Mouse (Mus musculus) intestine, embryonic 14.5 days (tissue): ENCODE results near the gene Nuak2. TPM values are rescaled to one million over a fixed set of nuclear protein-coding genes. Genes with fewer than 3 reads are reported as not detected.

Experiments used
- ATAC-seq: fragments of 200-750 bp; cut with Nextera tagmentation; replicated peaks from 2 replicates; pipeline ENCODE4 v1.8.0; 2017; ENCODE audit warnings: low read depth, moderate number of reproducible peaks, moderate TSS enrichment, moderate library complexity; ENCODE audit not compliant: low FRiP score, low TSS enrichment
- DNase-seq: peaks from one replicate; pipeline ENCODE4 v3.0.0-alpha.2; 2018; ENCODE audit warnings: low spot score
- H3K27ac ChIP-seq: fragments of 300-500 bp; sonication (generic); 2 replicates; pipeline ENCODE4 v1.5.1; 2014; ENCODE audit warnings: low read depth, mild to moderate bottlenecking, control low read depth
- H3K27me3 ChIP-seq: fragments of 300-500 bp; sonication (generic); replicated peaks from 2 replicates; pipeline ENCODE4 v1.6.1; 2014; ENCODE audit warnings: low read length, control low read depth; ENCODE audit not compliant: control insufficient read depth, insufficient read depth
- H3K36me3 ChIP-seq: fragments of 300-500 bp; sonication (generic); 2 replicates; pipeline ENCODE4 v1.6.1; 2014; ENCODE audit warnings: low read length, control low read depth; ENCODE audit not compliant: control insufficient read depth, insufficient read depth
- H3K4me1 ChIP-seq: fragments of 300-500 bp; sonication (generic); replicated peaks from 2 replicates; pipeline ENCODE4 v1.6.1; 2014; ENCODE audit warnings: low read length, control low read depth, mixed read lengths; ENCODE audit not compliant: control insufficient read depth, insufficient read depth
- H3K4me2 ChIP-seq: fragments of 300-500 bp; sonication (generic); 2 replicates; pipeline ENCODE4 v1.6.1; 2014; ENCODE audit warnings: low read length
- H3K4me3 ChIP-seq: fragments of 300-500 bp; sonication (generic); 2 replicates; pipeline ENCODE4 v1.5.1; 2014; ENCODE audit warnings: low read depth, low read length, control low read depth, mixed read lengths
- H3K9ac ChIP-seq: fragments of 300-500 bp; sonication (generic); 2 replicates; pipeline ENCODE4 v1.6.1; 2014; ENCODE audit warnings: mild to moderate bottlenecking, low read length
- H3K9me3 ChIP-seq: fragments of 300-500 bp; sonication (generic); 2 replicates; pipeline ENCODE4 v1.6.1; 2016; ENCODE audit warnings: low read length, control low read depth; ENCODE audit not compliant: control insufficient read depth
- WGBS: fragments of 180-500 bp; shearing (Covaris S2); extraction: QIAGEN DNeasy Blood & Tissue Kit; methylation state at CpG from one replicate; pipeline ENCODE4 v1.1.7; 2014; 5-methylcytosine and 5-hydroxymethylcytosine counted together
- polyA plus RNA-seq: library from polyadenylated mRNA; unstranded; fragments of >200 nt; fragmentation: Nextera tagmentation; extraction: Ambion mirVana; gene quantifications from 2 replicates; pipeline ENCODE4 v1.2.1, GENCODE M21; 2014

Nuak2 gene
- polyA plus RNA-seq, 1 experiment from 2014 or later = 4.4 TPM

DNA sequence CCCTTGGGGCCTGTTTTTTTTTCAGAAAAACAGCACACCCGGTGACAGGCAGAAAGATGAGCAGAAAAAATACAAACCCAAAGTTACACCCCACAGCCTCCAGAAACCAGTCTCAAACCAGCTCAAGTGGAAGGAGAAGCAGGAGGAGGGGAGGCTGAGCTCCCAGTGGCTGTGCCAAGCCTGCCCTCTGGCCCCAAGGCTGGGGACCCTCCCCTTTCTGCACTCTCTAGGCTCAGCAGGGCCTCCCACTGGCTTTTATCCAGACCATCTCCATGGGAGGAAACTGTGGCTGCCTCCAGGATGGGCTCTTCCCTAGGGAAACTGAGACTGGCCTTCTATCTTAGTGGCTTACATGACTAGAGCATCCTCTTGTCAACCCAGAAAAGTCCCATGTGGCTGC lies 40.9 kb downstream of the Nuak2 start:
- Histone ChIP-seq H3K9me3 (no peaks in the 10 kb centered on the region), H3K27ac (no peak overlapping the region), H3K4me1 (no peaks in the 10 kb centered on the region), H3K27me3 (no peaks in the 10 kb centered on the region), H3K4me2 (no peak overlapping the region), H3K4me3 (no peak overlapping the region), H3K9ac (no peak overlapping the region), H3K36me3 (peaks cover 40% of the 10 kb centered on the region)
- WGBS = 63% methylated on average over 1 of the region's 1 CpGs
- DNase-seq (no peak), ATAC-seq (no peak)

DNA sequence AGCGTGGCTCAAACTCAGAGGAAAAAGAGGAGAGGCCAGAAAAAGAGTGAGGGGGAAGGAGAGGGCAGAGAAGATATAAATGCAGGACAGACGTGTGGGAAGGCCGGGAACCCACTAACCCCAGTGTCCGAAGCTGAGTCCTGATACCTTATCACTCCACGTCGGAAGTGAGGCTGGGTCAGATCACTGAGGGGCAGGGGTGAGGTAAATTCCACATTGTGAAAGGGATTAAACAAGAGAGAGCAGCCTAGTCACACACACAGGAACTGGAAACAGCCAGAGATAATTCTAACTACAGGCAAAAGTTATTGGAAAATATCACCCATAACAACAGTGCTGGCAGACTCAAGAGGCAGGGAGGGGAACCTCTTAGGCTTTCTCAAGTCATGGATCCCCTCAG lies 46.0 kb downstream of the Nuak2 start:
- DNase-seq (no peak), ATAC-seq (no peak)
- Histone ChIP-seq H3K36me3 (peaks cover 39% of the 10 kb centered on the region), H3K9me3 (no peaks in the 10 kb centered on the region), H3K27ac (no peak overlapping the region), H3K4me2 (no peak overlapping the region), H3K4me3 (no peak overlapping the region), H3K4me1 (no peaks in the 10 kb centered on the region), H3K9ac (no peak overlapping the region), H3K27me3 (no peaks in the 10 kb centered on the region)
- 73% methylated on average over 6 of the region's 6 CpGs for WGBS

DNA sequence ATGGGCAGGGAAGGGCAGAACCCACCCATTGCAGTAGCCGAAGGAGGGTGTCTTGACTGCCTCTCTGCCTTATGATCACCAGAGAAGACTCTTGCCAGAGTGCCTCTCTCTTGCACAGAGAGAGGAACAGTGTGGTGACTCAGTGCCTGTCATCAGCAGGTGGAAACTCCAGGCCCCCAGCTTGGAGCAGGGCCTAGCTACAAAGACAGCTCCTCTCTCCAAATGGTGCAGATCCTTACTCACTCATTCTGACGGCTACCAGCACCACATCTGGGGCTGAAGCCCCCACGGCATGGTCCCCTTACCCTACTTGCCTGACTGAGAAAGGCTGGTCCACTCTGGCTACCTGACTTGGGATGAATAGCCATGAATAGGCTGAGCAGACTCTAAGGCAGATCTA lies 48.5 kb downstream of the Nuak2 start:
- Histone ChIP-seq H3K9ac (no peak overlapping the region), H3K36me3 (peaks cover 17% of the 10 kb centered on the region), H3K27ac (no peak overlapping the region), H3K4me1 (no peaks in the 10 kb centered on the region; the same call in 1 of the 2 replicates), H3K4me3 (no peak overlapping the region), H3K4me2 (no peak overlapping the region), H3K27me3 (no peaks in the 10 kb centered on the region), H3K9me3 (no peaks in the 10 kb centered on the region)
- ATAC-seq = no peak
- WGBS = 84% methylated on average over 3 of the region's 3 CpGs
- DNase-seq = no peak

DNA sequence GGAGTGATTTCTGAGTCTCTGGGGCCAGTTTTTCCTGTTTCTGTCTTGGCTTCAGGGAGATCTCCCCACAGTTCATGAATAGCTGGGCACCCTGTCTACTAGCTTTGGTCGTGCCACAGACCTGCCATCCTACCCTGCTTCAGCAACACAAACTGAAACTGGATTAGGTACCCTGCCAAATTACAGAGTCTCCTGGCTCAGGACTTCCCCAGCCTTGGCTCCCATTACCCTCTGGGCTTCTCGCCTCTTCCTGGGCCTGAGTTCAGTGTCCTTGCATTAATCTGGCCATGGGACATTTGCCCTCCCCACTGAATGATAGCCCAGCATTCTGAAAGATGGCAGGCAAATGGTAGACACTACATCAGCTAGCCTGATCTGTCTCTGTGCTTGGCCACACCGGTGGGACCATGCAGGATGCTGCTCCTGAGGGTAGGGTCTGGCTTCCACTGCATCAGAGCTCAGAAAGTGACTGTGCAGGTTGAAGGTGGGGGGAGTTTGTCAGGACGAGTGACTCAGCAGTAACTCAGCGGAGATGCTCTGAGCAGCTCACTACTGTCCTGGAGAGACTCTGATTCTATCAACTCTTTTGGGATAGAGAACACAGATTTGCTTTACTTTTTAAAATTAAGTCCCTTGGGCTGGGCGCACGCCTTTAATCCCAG lies 49.1 kb downstream of the Nuak2 start:
- H3K4me2 ChIP-seq = no peak overlapping the region
- no peak for DNase-seq
- no peaks in the 10 kb centered on the region for H3K27me3 ChIP-seq
- H3K27ac ChIP-seq = no peak overlapping the region
- ATAC-seq = no peak
- H3K4me3 ChIP-seq = no peak overlapping the region
- no peak overlapping the region for H3K9ac ChIP-seq
- H3K4me1 ChIP-seq = no peaks in the 10 kb centered on the region; the same call in 1 of the 2 replicates
- no peaks in the 10 kb centered on the region for H3K9me3 ChIP-seq
- peaks cover 10% of the 10 kb centered on the region for H3K36me3 ChIP-seq
- WGBS = 83% methylated on average over 7 of the region's 7 CpGs

DNA sequence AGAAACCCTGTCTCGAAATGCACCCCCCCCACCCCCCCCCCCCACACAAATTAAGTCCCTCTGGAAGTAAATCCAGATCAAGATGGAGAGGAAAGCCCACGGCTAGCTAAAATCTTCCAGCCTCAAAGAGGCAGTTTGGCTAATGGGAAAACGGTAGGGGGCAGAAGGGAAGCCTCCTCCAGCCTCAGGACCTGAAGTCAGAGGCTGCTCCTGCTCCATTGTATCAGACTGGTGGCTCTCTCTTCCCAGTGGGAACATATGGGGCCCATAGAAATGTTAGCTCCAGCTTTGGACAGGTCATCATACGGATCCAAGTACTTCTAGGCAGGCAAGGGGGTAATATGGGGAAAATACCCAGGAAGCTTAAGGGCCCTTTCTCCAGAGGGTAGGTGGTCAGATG lies 49.7 kb downstream of the Nuak2 start:
- Histone ChIP-seq H3K4me2 (no peak overlapping the region), H3K4me3 (no peak overlapping the region), H3K36me3 (peaks cover 4% of the 10 kb centered on the region), H3K27ac (no peak overlapping the region), H3K4me1 (no peaks in the 10 kb centered on the region; the same call in 1 of the 2 replicates), H3K27me3 (no peaks in the 10 kb centered on the region), H3K9me3 (no peaks in the 10 kb centered on the region), H3K9ac (no peak overlapping the region)
- DNase-seq = no peak
- ATAC-seq = no peak
- WGBS = 68% methylated on average over 4 of the region's 4 CpGs

DNA sequence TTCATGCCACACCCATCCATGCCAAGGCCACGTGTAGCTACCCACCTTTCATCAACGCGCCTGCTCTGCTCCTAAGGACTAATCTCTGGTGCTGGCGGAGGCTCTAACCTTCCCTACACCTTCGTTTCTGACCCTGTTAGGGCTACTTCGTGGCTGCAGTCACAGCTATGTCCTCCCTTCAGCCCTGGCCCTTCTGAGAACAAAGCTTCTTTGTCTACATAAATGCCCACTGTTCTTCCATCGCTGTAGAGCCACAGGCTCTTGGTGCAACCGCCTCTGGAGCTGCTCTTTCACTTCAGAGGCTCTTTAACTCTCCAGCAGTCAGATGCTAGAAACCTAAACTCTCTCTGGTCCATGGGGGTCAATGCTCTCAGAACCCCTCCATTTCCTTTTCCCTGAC lies 50.3 kb downstream of the Nuak2 start:
- H3K9ac ChIP-seq = no peak overlapping the region
- H3K27ac ChIP-seq = no peak overlapping the region
- no peaks in the 10 kb centered on the region; the same call in 1 of the 2 replicates for H3K4me1 ChIP-seq
- H3K27me3 ChIP-seq = no peaks in the 10 kb centered on the region
- H3K4me2 ChIP-seq = no peak overlapping the region
- H3K9me3 ChIP-seq = no peaks in the 10 kb centered on the region
- no peak for ATAC-seq
- H3K4me3 ChIP-seq = no peak overlapping the region
- no peak for DNase-seq
- H3K36me3 ChIP-seq = no peaks in the 10 kb centered on the region; the same call in 1 of the 2 replicates
- 79% methylated on average over 8 of the region's 8 CpGs for WGBS

DNA sequence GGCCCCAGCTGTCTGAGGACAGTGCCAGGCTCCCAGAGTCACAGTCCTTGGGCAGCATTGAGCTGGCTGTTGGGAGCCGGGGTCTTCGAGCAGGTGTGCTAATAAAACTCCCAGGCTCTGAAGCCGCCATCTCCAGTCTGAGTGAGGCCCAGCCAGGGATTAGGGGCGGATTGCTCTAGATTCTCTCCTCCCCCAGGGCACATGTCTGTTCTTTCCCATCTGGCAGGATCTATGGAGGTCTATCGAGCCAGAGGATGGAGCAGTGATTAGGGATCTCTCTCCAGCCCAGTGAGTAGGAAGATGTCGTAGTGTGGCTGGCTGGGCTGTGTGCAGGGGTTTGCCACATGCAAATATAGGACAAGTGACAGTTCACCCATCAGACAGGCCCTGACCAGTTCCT lies 51.0 kb downstream of the Nuak2 start:
- no peak for ATAC-seq
- H3K4me2 ChIP-seq = no peak overlapping the region
- no peak overlapping the region for H3K27ac ChIP-seq
- no peaks in the 10 kb centered on the region for H3K9me3 ChIP-seq
- no peak overlapping the region for H3K9ac ChIP-seq
- H3K27me3 ChIP-seq = no peaks in the 10 kb centered on the region
- WGBS = 74% methylated on average over 6 of the region's 6 CpGs
- DNase-seq = no peak
- H3K4me3 ChIP-seq = no peak overlapping the region
- H3K4me1 ChIP-seq = peaks cover under 1% of the 10 kb centered on the region; the same call in 1 of the 2 replicates
- no peaks in the 10 kb centered on the region; the same call in 1 of the 2 replicates for H3K36me3 ChIP-seq

DNA sequence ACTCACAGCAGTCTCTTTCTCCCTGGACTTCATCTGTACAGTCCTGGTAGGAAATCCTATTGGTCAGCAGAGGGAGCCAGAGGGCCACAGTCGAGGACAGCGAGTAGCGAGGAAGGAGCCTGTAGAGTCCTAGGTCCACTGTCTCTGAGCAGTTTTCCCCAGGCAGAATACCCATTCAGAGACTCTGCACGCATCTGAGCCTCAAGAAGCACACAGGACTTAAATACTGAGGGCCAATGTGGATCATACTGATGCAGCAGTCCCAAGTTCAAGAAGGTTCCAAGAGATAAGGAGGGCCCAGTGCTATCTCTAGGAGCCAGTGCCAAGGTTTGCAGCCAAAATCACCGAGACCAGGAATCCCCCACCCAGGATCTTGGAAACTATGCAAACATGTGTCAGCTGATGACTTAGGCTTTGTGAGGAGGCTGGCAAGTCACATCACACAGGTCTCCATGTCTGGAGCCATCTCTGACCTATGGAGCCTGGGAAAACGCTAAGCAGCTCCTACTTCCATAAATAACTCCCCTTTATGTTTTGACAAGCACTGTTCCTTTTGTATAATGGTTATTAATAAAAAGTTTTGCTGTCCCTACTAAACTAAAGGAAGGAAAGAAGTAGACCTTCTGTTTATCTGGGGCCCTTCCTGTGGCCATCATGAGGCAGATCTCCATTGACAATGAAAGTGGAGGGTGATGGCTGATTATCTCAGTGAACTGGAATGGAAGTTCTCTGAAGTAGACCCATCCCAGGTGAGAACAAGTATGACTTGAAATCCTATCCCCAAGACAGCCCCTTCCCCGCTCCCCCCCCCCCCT lies 52.0 kb downstream of the Nuak2 start:
- Histone ChIP-seq H3K4me3 (no peak overlapping the region), H3K36me3 (peaks cover 5% of the 10 kb centered on the region; the same call in 1 of the 2 replicates), H3K4me1 (peaks cover 8% of the 10 kb centered on the region; the same call in 1 of the 2 replicates), H3K27me3 (no peaks in the 10 kb centered on the region), H3K27ac (no peak overlapping the region), H3K9me3 (no peaks in the 10 kb centered on the region), H3K9ac (no peak overlapping the region), H3K4me2 (no peak overlapping the region)
- ATAC-seq = peak; percentile 84
- WGBS = 26% methylated on average over 7 of the region's 7 CpGs
- peak; percentile 87 for DNase-seq
